Comparison of ENCODE assay signal across 8 mouse cellular contexts in the genomic region with DNA sequence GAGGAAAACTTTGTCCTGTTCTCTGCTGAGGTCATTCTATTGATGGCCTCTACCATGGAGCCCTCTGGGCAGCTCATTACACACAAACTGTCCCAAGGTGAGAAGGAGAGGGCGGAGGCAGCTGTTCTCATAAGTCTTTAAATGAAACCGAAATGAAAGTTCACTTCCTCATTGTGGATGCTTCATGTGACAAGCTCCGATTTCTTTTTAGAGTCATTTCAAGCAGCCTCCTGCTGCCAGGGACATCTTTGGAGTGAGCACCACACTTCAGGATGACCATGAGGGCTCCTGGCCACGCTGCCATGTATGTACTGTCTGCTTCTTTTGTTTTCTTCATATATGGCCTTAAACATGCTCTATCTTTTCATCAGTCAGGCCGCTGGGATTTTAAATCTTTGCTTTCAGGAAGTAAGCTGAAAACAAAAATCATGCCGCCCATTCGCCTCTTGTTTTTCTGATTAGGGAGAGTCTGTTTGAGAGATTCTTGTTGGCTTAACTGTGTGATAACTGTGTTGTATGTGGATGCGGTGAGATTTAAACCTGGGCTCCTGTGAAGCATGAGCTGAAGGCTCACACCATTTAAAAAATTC. TPM values are rescaled to one million over a fixed set of nuclear protein-coding genes. Genes with fewer than 3 reads are reported as not detected.
A peak's percentile ranks its signal among the peaks of the same experiment; 100 is the strongest.
DNase-seq lines count a peak whose midpoint lies in the region; ATAC-seq and TF ChIP-seq lines count a peak whose summit lies in the region.

A gene (plus strand): TSS at position 165 of the 590 bp plus-strand sequence.

- no peak within 1 kb of the TSS for H3K4me2 ChIP-seq in embryonic facial prominence, embryonic 14.5 days (ENCODE audit: low read depth, low read length)

- TF ChIP-seq CTCF in kidney, adult 2 months (conservative IDR thresholded peaks at IDR 0.05; ENCODE audit: insufficient read depth, insufficient read length, low read depth, low read length): no peak
- TF ChIP-seq CTCF in MEL (IDR thresholded peaks at IDR 0.05 in 2 of 3, conservative IDR thresholded peaks at IDR 0.05 in 1 of 3; ENCODE audit: control insufficient read depth in 1 of 3, insufficient read depth in 1 of 3, low read depth in 2 of 3, low read length in 3 of 3, poor library complexity in 1 of 3, severe bottlenecking in 1 of 3): no peak

- no peaks in the 10 kb centered on the region for H3K9me3 ChIP-seq in MEL (replicated peaks; ENCODE audit: insufficient read depth, low read length)
- no peaks in the 10 kb centered on the region for H3K9me3 ChIP-seq in embryonic facial prominence, embryonic 14.5 days (ENCODE audit: control insufficient read depth, low read length)

- no peaks in the 10 kb centered on the region for H3K27me3 ChIP-seq in kidney, adult 2 months (replicated peaks; ENCODE audit: control insufficient read depth, insufficient read depth, low read length)
- H3K27me3 ChIP-seq in MEL (ENCODE audit: control insufficient read depth in 1 of 2, insufficient read depth in 2 of 2, low read length in 2 of 2): peaks cover 10 to 17% of the 10 kb centered on the region in 2 experiments
- H3K27me3 ChIP-seq in embryonic facial prominence, embryonic 14.5 days (replicated peaks; ENCODE audit: control insufficient read depth, insufficient read depth, low read length): no peaks in the 10 kb centered on the region

- ATAC-seq in embryonic facial prominence, embryonic 14.5 days (ENCODE audit: low read depth): no peak

- no peaks in the 10 kb centered on the region for H3K79me2 ChIP-seq in MEL (ENCODE audit: control insufficient read depth, insufficient read depth, low read length, poor library complexity)

- DNase-seq in kidney, adult 2 months: peak; percentile 9
- no peak for DNase-seq in kidney, adult 9 months
- DNase-seq in MEL (ENCODE audit: low read depth, low spot score): peak; percentile 64
- DNase-seq in embryonic facial prominence, embryonic 14.5 days (ENCODE audit: low spot score): no peak
- no peak for DNase-seq in left cerebral cortex, postnatal 14 days (ENCODE audit: low spot score in 2 of 2)
- DNase-seq in natural killer cell, adult 2 months (ENCODE audit: low spot score in 2 of 2): peak; percentile 47 to 64
- no peak for DNase-seq in cerebellum, adult 11-12 months
- DNase-seq in embryo, embryonic 11 days: no peak

- H3K36me3 ChIP-seq in kidney, adult 2 months (ENCODE audit: control insufficient read depth, insufficient read depth, low read length): no peaks in the 10 kb centered on the region
- H3K36me3 ChIP-seq in MEL (ENCODE audit: control insufficient read depth in 1 of 2, insufficient read depth in 2 of 2, low read length in 2 of 2): no peaks in the 10 kb centered on the region; a peak in 1 of 4 replicates
- no peaks in the 10 kb centered on the region for H3K36me3 ChIP-seq in embryonic facial prominence, embryonic 14.5 days (ENCODE audit: control insufficient read depth, insufficient read depth, low read length)

- intact Hi-C loops in left cerebral cortex, postnatal 14 days (cut with DNase I): no loop called here

- TF ChIP-seq EP300 in MEL (IDR thresholded peaks at IDR 0.05; ENCODE audit: low read depth in 1 of 2, low read length in 2 of 2): peak in 1 of 2 experiments; percentile 34; a peak in 2 of 4 replicates

- no peaks in the 10 kb centered on the region for H3K4me1 ChIP-seq in kidney, adult 2 months (ENCODE audit: control insufficient read depth, insufficient read depth, low read length)
- peaks cover 0 to 3% of the 10 kb centered on the region in 2 experiments; a peak in 2 of 4 replicates for H3K4me1 ChIP-seq in MEL (ENCODE audit: control insufficient read depth in 1 of 2, insufficient read depth in 2 of 2, low read length in 2 of 2)
- no peaks in the 10 kb centered on the region for H3K4me1 ChIP-seq in embryonic facial prominence, embryonic 14.5 days (ENCODE audit: control insufficient read depth, insufficient read depth, low read length)

- no peak for TF ChIP-seq POLR2A in kidney, adult 2 months (IDR thresholded peaks at IDR 0.05; ENCODE audit: low read depth, low read length)
- TF ChIP-seq POLR2A in MEL (IDR thresholded peaks at IDR 0.05; ENCODE audit: control insufficient read depth in 1 of 2, insufficient read depth in 1 of 2, low read depth in 1 of 2, low read length in 2 of 2, poor library complexity in 1 of 2): no peak

- no peak within 1 kb of the TSS for H3K4me3 ChIP-seq in kidney, adult 2 months (ENCODE audit: insufficient read depth, low read depth, low read length)
- peak within 1 kb of the TSS in 1 of 2 experiments; percentile 5; a peak in 1 of 4 replicates for H3K4me3 ChIP-seq in MEL (ENCODE audit: control insufficient read depth in 1 of 2, insufficient read depth in 1 of 2, low read depth in 2 of 2, low read length in 2 of 2)
- H3K4me3 ChIP-seq in embryonic facial prominence, embryonic 14.5 days (ENCODE audit: low read depth, low read length): no peak within 1 kb of the TSS

- H3K27ac ChIP-seq in kidney, adult 2 months (ENCODE audit: insufficient read depth, low read depth, low read length): no peak within 1 kb of the TSS
- H3K27ac ChIP-seq in MEL (ENCODE audit: control insufficient read depth, low read depth, low read length): no peak within 1 kb of the TSS
- no peak within 1 kb of the TSS for H3K27ac ChIP-seq in embryonic facial prominence, embryonic 14.5 days (replicated peaks; ENCODE audit: low read depth, low read length)

- 72% methylated on average over 8 of the region's 8 CpGs for WGBS in kidney, adult 2 months
- 83% methylated on average over 8 of the region's 8 CpGs for WGBS in embryonic facial prominence, embryonic 14.5 days

- H3K9ac ChIP-seq in MEL (ENCODE audit: control insufficient read depth, low read depth, low read length, poor library complexity, severe bottlenecking): no peak within 1 kb of the TSS
- H3K9ac ChIP-seq in embryonic facial prominence, embryonic 14.5 days (ENCODE audit: low read depth, low read length): no peak within 1 kb of the TSS

- no peak for TF ChIP-seq RAD21 in MEL (IDR thresholded peaks at IDR 0.05; ENCODE audit: low read depth, low read length)

TF ChIP-seq in MEL, 35 proteins besides CTCF, POLR2A, EP300 and RAD21 (continues in another document):
- no peak for TF ChIP-seq ZNF384 (IDR thresholded peaks at IDR 0.05; ENCODE audit: low read depth, low read length)
- TF ChIP-seq CHD2 (IDR thresholded peaks at IDR 0.05; ENCODE audit: low read length): no peak
- TF ChIP-seq MYB (IDR thresholded peaks at IDR 0.05; ENCODE audit: low read depth, low read length): no peak
- no peak for TF ChIP-seq NELFE (IDR thresholded peaks at IDR 0.05; ENCODE audit: low read depth, low read length)
- TF ChIP-seq MXI1 (IDR thresholded peaks at IDR 0.05; ENCODE audit: low read depth, low read length): peak; percentile 75
- peak; percentile 46; the same call in 1 of the 2 replicates for TF ChIP-seq SIN3A (IDR thresholded peaks at IDR 0.05; ENCODE audit: low read length)
- no peak for TF ChIP-seq HCFC1 (IDR thresholded peaks at IDR 0.05; ENCODE audit: low read depth, low read length)
- no peak for TF ChIP-seq POLR2AphosphoS5 (IDR thresholded peaks at IDR 0.05; ENCODE audit: borderline replicate concordance, low read depth, low read length)
- no peak for TF ChIP-seq ELF1 (IDR thresholded peaks at IDR 0.05; ENCODE audit: low read depth, low read length)
- TF ChIP-seq TCF12 (IDR thresholded peaks at IDR 0.05; ENCODE audit: low read depth, low read length): 0 out of 2 replicates have a peak, but pooled peaks have one; percentile 19
- no peak for TF ChIP-seq KAT2A (conservative IDR thresholded peaks at IDR 0.05; ENCODE audit: low read depth, low read length)
- peak; percentile 51 for TF ChIP-seq GATA1 (IDR thresholded peaks at IDR 0.05; ENCODE audit: low read depth, low read length)
- no peak for TF ChIP-seq ZKSCAN1 (IDR thresholded peaks at IDR 0.05; ENCODE audit: low read depth, low read length)
- TF ChIP-seq TAL1 (IDR thresholded peaks at IDR 0.05; ENCODE audit: low read length): no peak
- no peak for TF ChIP-seq CHD1 (IDR thresholded peaks at IDR 0.05; ENCODE audit: low read depth, low read length)
- TF ChIP-seq POLR2AphosphoS2 (IDR thresholded peaks at IDR 0.05; ENCODE audit: low read length): no peak
- no peak for TF ChIP-seq USF2 (IDR thresholded peaks at IDR 0.05; ENCODE audit: borderline replicate concordance in 1 of 2, insufficient read depth in 1 of 2, low read depth in 1 of 2, low read length in 2 of 2)
- TF ChIP-seq UBTF (IDR thresholded peaks at IDR 0.05; ENCODE audit: borderline replicate concordance, insufficient read depth, low read depth, low read length): no peak
- no peak for TF ChIP-seq MYC (IDR thresholded peaks at IDR 0.05; ENCODE audit: low read depth, low read length)
- no peak for TF ChIP-seq MAX (IDR thresholded peaks at IDR 0.05; ENCODE audit: low read length)
- no peak for TF ChIP-seq MAZ (IDR thresholded peaks at IDR 0.05; ENCODE audit: low read depth, low read length)
- TF ChIP-seq GABPA (IDR thresholded peaks at IDR 0.05; ENCODE audit: low read depth, low read length): no peak
- TF ChIP-seq BHLHE40 (IDR thresholded peaks at IDR 0.05; ENCODE audit: borderline replicate concordance, low read depth, low read length): peak; percentile 65; the same call in 1 of the 2 replicates
- TF ChIP-seq NRF1 (IDR thresholded peaks at IDR 0.05; ENCODE audit: insufficient read depth, low read depth, low read length, poor library complexity, severe bottlenecking): no peak
- peak; percentile 34; the same call in 1 of the 2 replicates for TF ChIP-seq USF1 (IDR thresholded peaks at IDR 0.05; ENCODE audit: low read depth, low read length)
- TF ChIP-seq MEF2A (IDR thresholded peaks at IDR 0.05; ENCODE audit: extremely low read depth, insufficient replicate concordance, low read depth, low read length, poor library complexity, severe bottlenecking): no peak
- TF ChIP-seq ZMIZ1 (IDR thresholded peaks at IDR 0.05; ENCODE audit: low read depth, low read length): no peak
- peak; percentile 100 for TF ChIP-seq RCOR1 (IDR thresholded peaks at IDR 0.05; ENCODE audit: low read depth, low read length)
- TF ChIP-seq ZC3H11A (IDR thresholded peaks at IDR 0.05; ENCODE audit: low read depth, low read length): no peak
- TF ChIP-seq JUND (IDR thresholded peaks at IDR 0.05; ENCODE audit: low read depth, low read length): no peak
- no peak for TF ChIP-seq ETS1 (IDR thresholded peaks at IDR 0.05; ENCODE audit: low read depth, low read length)
- TF ChIP-seq TBP (IDR thresholded peaks at IDR 0.05; ENCODE audit: low read depth, low read length): no peak

RNA-seq across cellular contexts. Expression of the gene that starts here (rescaled TPM):
- polyA plus RNA-seq in kidney, adult 2 months (2012; rRNA removed): 8.2 and 18.1 TPM in 2 replicates
- total RNA-seq in MEL (2012; rRNA removed): not detected in 2 replicates
- polyA plus RNA-seq in MEL (2012; ENCODE audit: insufficient read depth in 1 of 2, insufficient read length in 2 of 2, low read depth in 1 of 2, low replicate concordance in 2 of 2, missing spikeins in 1 of 2): not detected
- polyA plus RNA-seq in embryonic facial prominence, embryonic 14.5 days (2014; fragmentation: Nextera tagmentation; extraction: Ambion mirVana): 21.8 and 22.8 TPM in 2 replicates
- total RNA-seq in left cerebral cortex, postnatal 14 days (2021): 10 to 100 TPM; 29.6 to 31.3 TPM

Comparison
In these comparisons a context has a peak if more than half of its experiments do, and no peak if none do; other contexts are left out.
1. RNA of the gene that starts here (total RNA-seq): 29.6 to 31.3 TPM in left cerebral cortex, postnatal 14 days; not detected in MEL; every median in the first group is over 10 times any median in the second.
2. DNase-seq: peak in kidney, adult 2 months (single experiment) and natural killer cell, adult 2 months (2 of 2); none in kidney, adult 9 months (single experiment), embryonic facial prominence, embryonic 14.5 days (single experiment), left cerebral cortex, postnatal 14 days (0 of 2), cerebellum, adult 11-12 months (single experiment) and embryo, embryonic 11 days (single experiment).
3. Peak in DNase-seq in MEL; RNA of the gene not detected or under 1 TPM.